Mouse (Mus musculus) ES-Bruce4 (cell line): ENCODE measurements around the gene Tmem199.

Source experiments
- CTCF ChIP-seq: IDR thresholded peaks from one replicate; pipeline ENCODE4 v1.8.1; 2011; ENCODE audit warnings: low read depth, low read length
- POLR2A ChIP-seq: IDR thresholded peaks from one replicate; pipeline ENCODE4 v1.8.1; 2011; ENCODE audit warnings: low read length; ENCODE audit not compliant: insufficient read depth

GRCm38 (mm10) chr11:78467515-78467914 is 44.5 kb downstream of the Tmem199 start:
- TF ChIP-seq POLR2A: no peak
- TF ChIP-seq CTCF: no peak
